Mouse (Mus musculus) urinary bladder, postnatal 36 days (tissue): ENCODE results near the gene Ago3.

Source experiments
- DNase-seq, 2 experiments: peaks; one replicate each; pipeline ENCODE4 v3.0.0; 2022; ENCODE audit warnings: low spot score in 2 of 2, mixed read lengths in 1 of 2

Gene Ago3

DNA sequence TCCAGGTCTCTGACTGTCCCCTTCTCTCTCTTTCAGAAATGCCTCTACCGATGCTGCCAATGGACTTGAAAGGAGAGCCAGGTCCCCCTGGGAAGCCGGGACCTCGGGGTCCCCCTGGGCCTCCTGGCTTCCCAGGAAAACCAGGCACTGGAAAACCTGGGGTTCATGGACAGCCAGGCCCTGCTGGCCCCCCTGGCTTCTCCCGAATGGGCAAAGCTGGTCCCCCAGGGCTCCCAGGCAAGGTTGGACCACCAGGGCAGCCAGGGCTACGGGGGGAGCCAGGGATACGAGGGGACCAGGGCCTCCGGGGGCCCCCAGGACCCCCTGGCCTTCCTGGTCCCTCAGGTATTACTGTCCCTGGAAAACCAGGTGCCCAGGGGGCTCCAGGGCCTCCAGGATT, 119.0 kb downstream of the Ago3 start:
- DNase-seq: no peak

- DNase-seq: peak; percentile 80 to 88
These were observed 119.4 kb downstream of the Ago3 start for GRCm38 (mm10) chr4:126309922-126310309.

GRCm38 (mm10) chr4:126309211-126309921, 120.0 kb downstream of the Ago3 start:
- no peak for DNase-seq

DNA sequence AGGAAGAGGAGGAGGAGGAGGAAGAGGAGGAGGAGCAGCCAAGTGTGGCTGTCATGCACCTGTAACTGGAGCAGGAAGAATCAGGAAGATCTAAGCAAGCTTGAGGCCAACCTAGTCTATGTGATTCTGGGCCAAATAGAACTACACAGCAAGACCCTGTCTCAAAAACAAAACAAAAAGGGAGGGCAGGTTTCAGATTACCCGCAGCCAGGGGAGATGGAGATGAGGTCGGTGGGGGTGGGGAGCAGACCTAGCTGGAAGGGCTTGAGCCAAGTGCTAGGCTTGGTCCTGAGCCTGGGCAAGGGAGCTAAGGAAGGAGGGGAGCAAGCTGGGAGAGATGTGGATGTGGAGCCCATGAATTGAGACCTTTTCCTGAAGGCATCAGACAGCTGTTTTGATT, 122.5 kb downstream of the Ago3 start:
- no peak for DNase-seq

DNA sequence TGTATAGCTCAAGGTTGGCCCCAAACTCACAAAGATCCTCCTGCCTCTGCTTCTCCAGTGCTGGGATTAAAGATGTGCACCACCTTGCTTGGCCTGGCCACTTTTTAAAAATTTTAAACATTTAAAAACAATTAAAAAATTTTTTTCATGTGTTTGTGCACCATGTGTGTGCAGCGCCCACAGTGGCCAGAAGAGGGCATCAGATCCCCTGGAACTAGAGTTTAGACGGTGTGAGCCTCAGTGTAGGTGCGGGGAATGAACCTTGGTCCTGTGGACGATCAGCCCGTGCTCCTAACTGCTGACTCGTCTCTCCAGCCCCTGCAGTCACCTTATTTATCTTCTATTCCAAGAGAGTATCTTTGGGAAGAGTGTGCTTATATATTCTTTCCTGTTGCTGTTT, 123.3 kb downstream of the Ago3 start:
- no peak for DNase-seq

DNA sequence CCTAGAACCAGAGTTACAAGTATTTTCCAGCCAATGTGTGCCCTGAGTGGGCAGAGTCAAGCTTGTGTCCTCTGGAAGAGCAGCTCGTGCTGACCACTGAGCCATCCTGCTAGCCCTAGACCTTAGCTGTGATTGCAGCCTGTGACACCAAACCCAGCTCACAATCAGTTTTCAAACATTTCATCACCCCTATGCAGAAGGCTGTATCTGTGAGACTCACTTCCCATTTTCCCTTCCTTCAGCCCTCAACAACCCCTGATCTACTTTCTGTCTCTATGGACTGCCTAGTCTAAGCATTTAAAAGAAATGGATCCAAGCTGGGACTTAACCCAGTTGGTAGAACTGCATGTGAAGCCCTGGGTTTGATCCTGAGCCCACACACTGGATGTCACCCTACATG, 123.9 kb downstream of the Ago3 start:
- DNase-seq: no peak

- DNase-seq: no peak
These were observed 125.5 kb downstream of the Ago3 start for GRCm38 (mm10) chr4:126303877-126304276.

DNA sequence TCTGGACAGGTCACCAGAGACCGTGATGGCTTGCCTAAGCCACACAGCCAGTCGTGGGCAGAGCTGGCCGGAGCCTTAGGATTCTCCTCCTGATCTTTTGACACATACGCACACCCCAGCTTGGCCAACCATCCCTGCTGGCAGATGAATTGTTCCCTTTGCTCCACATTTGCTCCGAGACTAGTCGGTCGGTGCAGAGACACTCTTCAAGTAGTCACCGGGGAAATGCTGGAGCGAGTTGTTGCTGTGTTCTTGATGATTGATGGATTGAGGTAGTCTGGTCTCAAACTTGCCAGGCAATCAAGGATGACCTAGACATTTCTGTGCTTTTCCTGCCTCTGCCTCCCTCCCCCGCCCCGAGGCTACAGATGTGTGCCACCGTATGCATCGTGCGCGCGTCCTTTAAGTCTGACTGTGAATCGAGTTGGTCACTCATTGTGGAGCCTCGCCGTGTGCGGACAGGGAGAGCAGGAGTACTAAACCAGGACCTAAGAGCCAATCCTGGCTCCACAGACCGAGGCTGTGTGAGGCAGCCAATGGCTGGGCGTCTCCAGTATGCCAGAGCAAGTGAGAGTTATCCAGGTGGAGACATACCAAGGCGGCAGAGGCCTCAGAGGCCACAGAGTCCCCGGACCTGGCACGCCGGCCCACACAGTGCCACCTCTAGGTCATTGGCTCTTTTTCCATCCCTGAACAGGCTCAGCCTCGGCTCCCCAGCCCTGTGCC, 127.6 kb downstream of the Ago3 start:
- DNase-seq: no peak

DNA sequence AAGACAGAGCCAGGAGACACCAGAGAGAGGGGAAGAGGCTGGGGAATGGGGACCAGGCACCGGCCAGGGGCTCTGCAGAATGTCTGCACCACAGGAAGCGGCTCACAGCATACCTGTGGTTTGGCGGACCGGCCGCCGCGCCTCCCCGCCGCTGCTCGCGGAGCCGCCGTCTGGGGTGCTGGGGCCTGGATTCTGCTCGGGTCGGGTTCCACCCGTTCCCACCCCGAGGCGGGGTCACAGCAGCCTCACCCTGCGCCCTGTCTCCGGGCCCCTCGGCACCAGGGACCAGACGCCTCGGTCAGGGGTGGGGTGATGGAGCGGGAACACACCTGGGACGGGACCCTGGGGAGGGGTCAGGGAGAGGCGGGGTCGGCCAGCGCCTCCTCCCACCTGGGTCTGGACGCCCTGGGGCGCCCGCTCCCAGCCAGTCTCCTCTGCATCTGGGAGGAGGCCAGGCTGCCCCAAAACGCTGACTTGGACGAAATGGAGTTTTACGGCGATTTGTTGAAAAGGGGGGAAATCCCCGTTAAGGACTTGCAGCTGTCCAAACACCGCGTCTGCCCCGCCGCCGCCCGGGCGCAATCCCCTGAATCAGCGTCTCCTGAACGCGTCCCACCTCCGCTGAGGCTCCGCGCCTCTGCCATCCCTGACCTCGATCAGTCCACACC, 128.3 kb downstream of the Ago3 start:
- DNase-seq: no peak

- DNase-seq: peak; percentile 58 to 76
These were observed 132.7 kb downstream of the Ago3 start for GRCm38 (mm10) chr4:126296617-126297101.

- no peak for DNase-seq
These were observed 133.4 kb downstream of the Ago3 start for GRCm38 (mm10) chr4:126295937-126296336.

DNA sequence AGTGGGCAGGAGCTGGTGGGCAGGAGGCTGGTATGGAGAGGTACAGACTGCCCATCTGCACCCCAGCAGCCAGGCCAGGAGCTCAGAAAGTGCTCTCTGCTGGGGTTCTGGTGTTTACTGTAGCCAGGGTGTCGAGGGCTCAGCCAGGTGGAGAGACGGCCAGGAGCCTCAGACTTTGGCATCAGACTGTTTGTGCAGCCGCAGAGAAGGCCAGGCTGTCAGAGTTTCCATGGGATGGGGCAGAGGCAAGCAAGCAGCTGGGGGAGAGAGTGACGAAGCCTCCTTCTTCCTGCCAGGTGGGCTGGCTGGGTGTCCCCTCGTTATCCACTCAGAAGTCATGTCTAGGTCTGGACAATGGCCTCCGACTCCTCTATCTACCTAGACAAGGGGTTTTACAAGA, 134.2 kb downstream of the Ago3 start:
- DNase-seq: no peak

GRCm38 (mm10) chr4:126291196-126291595, 138.2 kb downstream of the Ago3 start:
- no peak for DNase-seq

- no peak for DNase-seq
These were observed 139.0 kb downstream of the Ago3 start for GRCm38 (mm10) chr4:126290314-126290713.

DNA sequence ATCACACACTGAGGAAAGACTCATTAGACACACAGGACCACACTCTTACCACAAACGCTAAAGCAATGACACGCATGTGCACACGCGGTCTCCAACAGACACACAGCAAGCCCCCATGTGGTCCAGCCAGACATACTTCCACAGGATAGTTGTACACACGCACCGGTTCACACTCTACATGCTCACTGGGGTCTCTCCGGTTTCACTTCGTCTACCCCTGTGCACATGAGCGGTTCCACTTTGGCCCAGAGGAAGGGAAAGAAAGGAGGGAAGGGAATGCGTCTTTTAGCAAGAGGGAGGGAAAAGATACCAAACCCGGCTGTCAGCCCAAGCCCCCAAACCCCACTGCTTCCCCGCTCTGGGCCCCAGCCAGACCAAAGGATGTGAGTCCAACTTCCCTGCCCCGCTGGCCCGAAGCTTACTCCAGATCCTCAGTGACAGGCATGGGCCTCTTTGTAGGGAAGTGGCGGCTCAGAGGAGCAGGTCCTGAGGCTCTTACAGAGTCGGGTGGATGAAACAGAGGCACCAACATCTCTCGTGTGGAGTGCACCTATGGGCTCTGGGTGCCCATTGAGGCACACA, 141.2 kb downstream of the Ago3 start:
- no peak for DNase-seq

DNA sequence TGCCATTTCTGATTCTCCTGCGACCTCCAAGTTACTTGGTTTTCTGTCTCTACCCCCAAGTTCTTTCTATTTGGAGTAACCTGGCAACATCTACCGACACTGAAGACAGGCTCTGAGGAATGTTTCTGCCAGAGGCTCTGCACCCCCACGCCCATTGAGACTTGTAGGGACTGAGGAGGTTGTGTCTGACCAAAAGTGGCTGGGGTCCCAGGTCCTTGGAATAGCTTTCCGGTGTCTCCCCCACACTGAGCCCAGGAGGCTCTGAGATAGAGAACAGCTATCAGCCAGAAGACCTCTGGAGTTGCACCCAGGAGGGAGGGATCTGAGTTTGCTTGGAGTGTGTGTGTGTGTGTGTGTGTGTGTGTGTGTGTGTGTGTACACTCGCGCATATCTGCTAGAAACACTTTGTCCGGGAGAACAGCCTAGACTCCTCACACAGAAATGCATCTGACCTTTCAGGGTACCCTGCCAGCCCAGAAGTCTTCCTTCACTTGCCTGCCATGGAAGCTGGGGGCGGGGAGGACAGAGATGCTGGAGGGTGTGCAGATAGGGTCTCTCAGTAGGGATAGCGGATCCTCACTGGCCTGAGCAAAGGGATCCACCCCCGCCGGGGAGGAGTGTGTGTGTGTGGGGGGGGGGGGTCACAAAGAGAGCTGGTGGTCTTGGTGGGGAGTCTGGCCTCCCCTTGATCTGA, 141.9 kb downstream of the Ago3 start:
- DNase-seq: no peak

GRCm38 (mm10) chr4:126286492-126286891, 142.9 kb downstream of the Ago3 start, which contains the start of gene Col8a2:
Gene Col8a2, plus strand, starts transcription at chr4:126286793.
- no peak for DNase-seq

DNA sequence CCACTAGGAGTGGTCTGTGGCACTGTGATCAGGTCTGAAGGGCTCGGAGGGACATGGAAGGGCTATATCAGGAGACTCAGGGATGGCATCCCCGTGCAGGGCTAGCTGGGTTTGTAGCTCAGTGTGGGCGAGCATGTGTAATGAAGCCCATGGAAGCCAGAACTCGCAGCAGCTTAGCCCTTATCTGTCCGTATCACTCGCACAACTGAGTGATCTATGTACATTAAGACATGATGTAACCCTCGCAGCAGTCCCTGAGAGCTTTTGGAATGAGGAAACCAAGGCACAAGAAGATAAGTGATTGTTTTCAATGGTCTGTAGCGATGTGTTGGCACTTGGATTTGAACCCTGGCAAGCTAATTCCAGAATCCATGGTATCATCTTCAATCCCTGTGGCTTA, 145.8 kb downstream of the Ago3 start:
- DNase-seq: no peak

DNA sequence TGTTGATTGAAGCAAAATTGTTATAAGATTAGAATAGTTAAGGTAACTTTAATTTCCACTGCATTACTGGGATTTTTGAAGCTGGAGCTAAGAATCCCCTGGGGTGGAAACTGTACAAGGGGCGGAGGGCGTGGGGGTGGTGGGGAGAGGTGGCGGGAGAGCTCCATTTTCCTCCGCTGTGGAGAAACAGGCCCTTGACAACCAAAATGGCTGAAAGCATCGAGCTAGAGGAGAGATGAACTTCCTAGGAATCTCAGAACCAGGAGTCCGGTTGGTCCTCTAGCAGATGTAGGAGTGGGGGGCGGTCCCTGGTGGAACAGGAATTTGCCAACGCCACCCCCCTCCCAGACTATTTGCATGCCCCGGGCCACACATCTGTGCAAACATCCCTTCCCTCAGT, 147.7 kb downstream of the Ago3 start:
- DNase-seq: no peak
